Mouse (Mus musculus): ENCODE measurements at regions not wholly inside any gene's neighbourhood (a gene's known extent, or its start where the extent isn't known, plus 50 kb on each side); places are given as distances from the start of the nearest gene placed in this dataset.

- TF ChIP-seq CTCF (IDR thresholded peaks at IDR 0.05; ENCODE audit: insufficient read depth, low read length) (no peak), POLR2A (IDR thresholded peaks at IDR 0.05; ENCODE audit: borderline replicate concordance, extremely low read depth, low read depth, low read length) (no peak)
Observed at GRCm38 (mm10) chr4:125356441-125356840, 134.1 kb upstream of the Grik3 start.
